Mouse (Mus musculus) cerebellum, adult 11-12 months (tissue): ENCODE results near the gene Fgfr2.

ENCODE experiments used
- DNase-seq: peaks from one replicate; pipeline ENCODE4 v3.0.0; 2022

Gene Fgfr2

GRCm38 (mm10) chr7:132712044-132712708, 411.0 kb downstream of the Fgfr2 start:
- no peak for DNase-seq

- DNase-seq, result no peak
Observed at GRCm38 (mm10) chr7:132711579-132711978, 411.6 kb downstream of the Fgfr2 start.

- DNase-seq, result no peak
Observed at GRCm38 (mm10) chr7:132705130-132705529, 418.0 kb downstream of the Fgfr2 start.

GRCm38 (mm10) chr7:132704310-132704875, 418.8 kb downstream of the Fgfr2 start:
- no peak for DNase-seq

GRCm38 (mm10) chr7:132703515-132704309, 419.4 kb downstream of the Fgfr2 start:
- DNase-seq, result no peak

GRCm38 (mm10) chr7:132702492-132703070, 420.6 kb downstream of the Fgfr2 start:
- no peak for DNase-seq

- DNase-seq, result no peak
Observed at GRCm38 (mm10) chr7:132702024-132702423, 421.1 kb downstream of the Fgfr2 start.

- no peak for DNase-seq
Observed at GRCm38 (mm10) chr7:132701412-132701811, 421.7 kb downstream of the Fgfr2 start.

- DNase-seq, result no peak
Observed at GRCm38 (mm10) chr7:132700107-132700506, 423.0 kb downstream of the Fgfr2 start.

- DNase-seq, result no peak
Observed at GRCm38 (mm10) chr7:132699639-132700038, 423.5 kb downstream of the Fgfr2 start.

GRCm38 (mm10) chr7:132699165-132699564, 424.0 kb downstream of the Fgfr2 start:
- DNase-seq, result no peak

- DNase-seq, result no peak
Observed at GRCm38 (mm10) chr7:132698737-132699136, 424.4 kb downstream of the Fgfr2 start.

- no peak for DNase-seq
Observed at GRCm38 (mm10) chr7:132697258-132697796, 425.8 kb downstream of the Fgfr2 start.

GRCm38 (mm10) chr7:132693561-132693960, 429.6 kb downstream of the Fgfr2 start:
- no peak for DNase-seq

- DNase-seq, result no peak
Observed at GRCm38 (mm10) chr7:132692719-132693118, 430.4 kb downstream of the Fgfr2 start.

- no peak for DNase-seq
Observed at GRCm38 (mm10) chr7:132690716-132691472, 432.3 kb downstream of the Fgfr2 start.

GRCm38 (mm10) chr7:132689722-132690121, 433.4 kb downstream of the Fgfr2 start:
- no peak for DNase-seq

- peak; percentile 53 for DNase-seq
Observed at GRCm38 (mm10) chr7:132688721-132689120, 434.4 kb downstream of the Fgfr2 start.

- no peak for DNase-seq
Observed at GRCm38 (mm10) chr7:132687897-132688296, 435.3 kb downstream of the Fgfr2 start.

GRCm38 (mm10) chr7:132686515-132686914, 436.6 kb downstream of the Fgfr2 start:
- no peak for DNase-seq

GRCm38 (mm10) chr7:132683923-132684322, 439.2 kb downstream of the Fgfr2 start:
- DNase-seq, result no peak

GRCm38 (mm10) chr7:132682901-132683300, 440.2 kb downstream of the Fgfr2 start:
- DNase-seq, result peak; percentile 69

- DNase-seq, result no peak
Observed at GRCm38 (mm10) chr7:132682336-132682735, 440.8 kb downstream of the Fgfr2 start.
